Mouse (Mus musculus) liver, embryonic 15.5 days (tissue): ENCODE data around the gene Bche. TPM values are rescaled to one million over a fixed set of nuclear protein-coding genes. Genes with fewer than 3 reads are reported as not detected.
A peak's percentile ranks its signal among the peaks of the same experiment; 100 is the strongest.

Experiments used
- ATAC-seq: fragments of 200-750 bp; cut with Nextera tagmentation; 2 replicates; pipeline ENCODE4 v1.8.0; 2017; ENCODE audit warnings: moderate number of reproducible peaks, mild to moderate bottlenecking, moderate library complexity; ENCODE audit not compliant: insufficient read depth
- H3K27ac ChIP-seq: fragments of 300-500 bp; sonication (generic); replicated peaks from 2 replicates; pipeline ENCODE4 v1.5.1; 2015; ENCODE audit warnings: mild to moderate bottlenecking, inconsistent platforms
- H3K27me3 ChIP-seq: fragments of 300-500 bp; sonication (generic); 2 replicates; pipeline ENCODE4 v1.6.1; 2015; ENCODE audit warnings: mild to moderate bottlenecking, inconsistent platforms
- H3K36me3 ChIP-seq: fragments of 300-500 bp; sonication (generic); replicated peaks from 2 replicates; pipeline ENCODE4 v1.6.1; 2015; ENCODE audit warnings: moderate library complexity, mild to moderate bottlenecking, inconsistent platforms
- H3K4me1 ChIP-seq: fragments of 300-500 bp; sonication (generic); replicated peaks from 2 replicates; pipeline ENCODE4 v1.6.1; 2015; ENCODE audit warnings: inconsistent platforms
- H3K4me2 ChIP-seq: fragments of 300-500 bp; sonication (generic); 2 replicates; pipeline ENCODE4 v1.6.1; 2015; ENCODE audit warnings: moderate library complexity, mild to moderate bottlenecking, inconsistent platforms
- H3K4me3 ChIP-seq: fragments of 300-500 bp; sonication (generic); replicated peaks from 2 replicates; pipeline ENCODE4 v1.5.1; 2015; ENCODE audit warnings: mild to moderate bottlenecking, inconsistent platforms
- H3K9ac ChIP-seq: fragments of 300-500 bp; sonication (generic); 2 replicates; pipeline ENCODE4 v1.6.1; 2015; ENCODE audit warnings: moderate library complexity, mild to moderate bottlenecking, inconsistent platforms
- H3K9me3 ChIP-seq: fragments of 300-500 bp; sonication (generic); replicated peaks from 2 replicates; pipeline ENCODE4 v1.6.1; 2016; ENCODE audit warnings: inconsistent platforms
- WGBS: fragments of 180-500 bp; shearing (Covaris S2); methylation state at CpG from one replicate; pipeline ENCODE4 v1.1.7; 2015; ENCODE audit warnings: mixed read lengths; ENCODE audit not compliant: insufficient replicate concordance; 5-methylcytosine and 5-hydroxymethylcytosine counted together
- polyA plus RNA-seq: library from polyadenylated mRNA; unstranded; fragments of >200 nt; fragmentation: Nextera tagmentation; extraction: Ambion mirVana; gene quantifications from 2 replicates; pipeline ENCODE4 v1.2.1, GENCODE M21; 2015

The Bche gene
- polyA plus RNA-seq, 1 experiment from 2014 or later: 10.4 TPM

GRCm38 (mm10) chr3:73673333-73673732 lies 34.9 kb downstream of the Bche start:
- Histone ChIP-seq H3K4me1 (no peaks in the 10 kb centered on the region), H3K27ac (0 out of 2 replicates have a peak overlapping the region, but pooled peaks have one; percentile 9), H3K9me3 (no peaks in the 10 kb centered on the region), H3K9ac (no peak overlapping the region), H3K27me3 (no peaks in the 10 kb centered on the region), H3K4me3 (no peak overlapping the region), H3K36me3 (no peaks in the 10 kb centered on the region), H3K4me2 (no peak overlapping the region)
- ATAC-seq: peak; percentile 84
- WGBS: 24% methylated on average over 1 of the region's 1 CpGs

GRCm38 (mm10) chr3:73668172-73668571 lies 40.0 kb downstream of the Bche start:
- no peak overlapping the region for H3K4me3 ChIP-seq
- no peaks in the 10 kb centered on the region for H3K36me3 ChIP-seq
- H3K4me1 ChIP-seq: no peaks in the 10 kb centered on the region
- H3K9ac ChIP-seq: no peak overlapping the region
- no peak overlapping the region for H3K27ac ChIP-seq
- no peak for ATAC-seq
- H3K9me3 ChIP-seq: no peaks in the 10 kb centered on the region
- H3K27me3 ChIP-seq: no peaks in the 10 kb centered on the region
- WGBS: 53% methylated on average over 5 of the region's 5 CpGs
- H3K4me2 ChIP-seq: no peak overlapping the region

DNA sequence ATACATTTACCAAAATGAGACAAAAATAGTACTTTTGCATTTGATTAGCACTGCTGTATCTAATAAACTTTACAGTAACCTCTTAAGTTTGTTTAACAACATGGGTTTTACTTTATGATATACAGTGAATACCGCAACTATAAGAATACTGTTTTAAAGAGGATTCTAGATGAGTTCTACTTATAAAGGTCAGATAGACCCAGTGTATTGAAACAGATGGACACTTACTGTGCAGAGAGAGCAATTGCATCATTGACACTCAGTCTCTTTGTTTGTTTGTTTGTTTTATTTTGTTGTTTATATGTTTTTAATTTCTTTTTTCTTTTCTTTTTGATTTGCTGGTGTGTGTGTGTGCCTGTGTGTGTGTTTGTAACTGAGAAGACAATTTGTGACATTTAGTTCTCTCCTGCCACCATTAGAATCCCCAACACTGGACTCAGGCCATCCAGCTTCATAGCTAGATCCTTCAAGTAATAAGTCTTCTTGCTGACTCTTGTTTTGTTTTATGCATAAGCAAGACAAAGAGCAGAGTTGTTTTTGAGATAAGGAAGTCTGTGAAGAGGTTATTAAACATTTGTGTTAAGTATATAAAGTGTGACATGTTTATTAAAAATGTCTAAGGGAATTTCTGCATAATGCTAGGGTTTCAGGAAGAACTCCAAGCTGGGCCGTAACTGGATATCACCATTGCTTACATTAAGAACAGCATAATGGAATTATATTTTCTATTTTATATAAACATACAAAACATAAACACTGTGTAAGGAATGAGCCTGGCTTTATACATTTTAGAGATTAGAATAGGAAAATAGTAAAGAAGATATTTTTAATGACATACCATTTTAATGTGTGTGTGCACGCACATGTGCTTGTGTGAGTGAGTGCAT lies 40.7 kb downstream of the Bche start:
- no peak for ATAC-seq
- no peaks in the 10 kb centered on the region for H3K27me3 ChIP-seq

DNA sequence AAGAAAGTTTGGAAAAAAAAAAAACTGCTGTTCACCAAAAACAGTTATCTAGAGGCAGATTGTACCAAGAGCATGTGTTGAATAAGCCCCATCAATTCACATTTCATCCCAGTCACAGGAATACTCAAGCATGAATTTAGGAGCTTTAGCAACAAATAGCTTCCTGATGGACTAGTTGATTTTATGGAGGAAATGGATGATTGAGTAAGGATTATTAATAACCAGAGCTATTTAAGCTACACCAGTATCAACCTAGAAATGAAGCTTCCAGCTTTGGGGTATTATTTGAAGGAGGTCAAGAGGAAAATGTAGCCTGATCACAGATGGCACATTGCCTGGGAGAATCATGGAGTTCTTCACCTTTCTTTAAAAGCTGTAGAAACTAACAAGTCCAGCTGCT lies 57.9 kb downstream of the Bche start:
- H3K4me3 ChIP-seq: no peak overlapping the region
- H3K9me3 ChIP-seq: no peaks in the 10 kb centered on the region
- ATAC-seq: no peak
- no peak overlapping the region for H3K9ac ChIP-seq
- H3K27me3 ChIP-seq: no peaks in the 10 kb centered on the region
- H3K4me2 ChIP-seq: no peak overlapping the region
- H3K4me1 ChIP-seq: no peaks in the 10 kb centered on the region
- no peaks in the 10 kb centered on the region for H3K36me3 ChIP-seq
- H3K27ac ChIP-seq: no peak overlapping the region

More for the DNA sequence above, 40.7 kb downstream of the Bche start:
- Histone ChIP-seq H3K4me1 (no peaks in the 10 kb centered on the region), H3K4me3 (no peak overlapping the region), H3K36me3 (no peaks in the 10 kb centered on the region), H3K9ac (no peak overlapping the region), H3K4me2 (no peak overlapping the region), H3K27ac (no peak overlapping the region), H3K9me3 (no peaks in the 10 kb centered on the region)
- 83% methylated on average over 3 of the region's 3 CpGs for WGBS

DNA sequence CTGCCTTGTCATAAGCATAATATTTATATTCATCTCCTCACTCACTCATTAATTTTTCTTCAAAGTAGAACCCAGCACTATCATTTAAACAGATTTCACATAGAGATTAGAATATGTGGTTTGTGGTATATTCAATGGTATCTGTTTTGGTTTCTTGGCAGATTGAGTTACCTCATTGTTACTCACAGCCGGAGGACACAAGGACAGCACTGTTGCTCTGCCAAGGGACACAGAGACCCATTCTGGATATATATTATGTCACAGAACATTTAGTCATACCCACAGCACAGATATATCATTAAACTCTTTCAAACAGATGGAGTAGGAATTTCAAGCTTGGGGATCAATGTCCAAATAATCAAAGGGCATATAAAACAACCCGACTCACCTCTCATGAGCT lies 61.2 kb downstream of the Bche start:
- no peak overlapping the region for H3K4me3 ChIP-seq
- ATAC-seq: no peak
- 74% methylated on average over 2 of the region's 2 CpGs for WGBS

DNA sequence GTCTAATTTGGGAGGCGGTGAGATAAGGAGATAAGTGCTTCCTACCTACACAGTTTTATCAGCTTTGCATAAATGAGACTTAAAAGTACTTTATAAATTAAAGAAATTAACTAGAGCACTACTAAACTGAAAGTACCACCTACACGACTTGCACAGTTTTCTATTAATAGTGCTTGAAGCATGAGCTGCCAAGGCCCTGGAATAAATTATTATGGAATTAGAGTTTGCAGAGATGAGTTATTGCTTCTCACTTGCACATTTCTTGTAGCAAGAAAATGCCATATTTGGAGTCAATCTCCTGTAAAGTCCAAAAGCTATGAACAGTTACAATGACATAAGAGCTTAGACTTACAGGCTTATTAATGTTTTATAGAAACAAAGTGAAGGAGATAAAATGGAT lies 96.8 kb downstream of the Bche start:
- H3K27ac ChIP-seq: no peak overlapping the region
- H3K9ac ChIP-seq: no peak overlapping the region
- H3K4me2 ChIP-seq: no peak overlapping the region
- no peaks in the 10 kb centered on the region for H3K27me3 ChIP-seq
- ATAC-seq: no peak
- no peaks in the 10 kb centered on the region for H3K36me3 ChIP-seq
- no peak overlapping the region for H3K4me3 ChIP-seq
- no peaks in the 10 kb centered on the region for H3K9me3 ChIP-seq
- H3K4me1 ChIP-seq: no peaks in the 10 kb centered on the region
- WGBS: 65% methylated on average over 2 of the region's 2 CpGs

More for the DNA sequence above, 61.2 kb downstream of the Bche start:
- Histone ChIP-seq H3K36me3 (no peaks in the 10 kb centered on the region), H3K9me3 (no peaks in the 10 kb centered on the region), H3K4me1 (no peaks in the 10 kb centered on the region), H3K4me2 (no peak overlapping the region), H3K9ac (no peak overlapping the region), H3K27ac (no peak overlapping the region), H3K27me3 (no peaks in the 10 kb centered on the region)

GRCm38 (mm10) chr3:73591757-73592533 lies 116.3 kb downstream of the Bche start:
- no peaks in the 10 kb centered on the region for H3K36me3 ChIP-seq
- H3K4me2 ChIP-seq: no peak overlapping the region
- no peaks in the 10 kb centered on the region for H3K9me3 ChIP-seq
- H3K9ac ChIP-seq: no peak overlapping the region
- no peaks in the 10 kb centered on the region for H3K4me1 ChIP-seq
- no peaks in the 10 kb centered on the region for H3K27me3 ChIP-seq
- H3K4me3 ChIP-seq: no peak overlapping the region
- no peak overlapping the region for H3K27ac ChIP-seq
- 60% methylated on average over 5 of the region's 5 CpGs for WGBS
- ATAC-seq: no peak
